Mouse (Mus musculus) heart, embryonic 15.5 days (tissue): ENCODE measurements around the gene Tm7sf2. TPM values are rescaled to one million over a fixed set of nuclear protein-coding genes. Genes with fewer than 3 reads are reported as not detected.
A peak's percentile ranks its signal among the peaks of the same experiment; 100 is the strongest.

Source experiments
- ATAC-seq: fragments of 200-750 bp; cut with Nextera tagmentation; replicated peaks from 2 replicates; pipeline ENCODE4 v1.8.0; 2017; ENCODE audit warnings: low read depth, moderate TSS enrichment; ENCODE audit not compliant: insufficient number of reproducible peaks, insufficient read depth, low FRiP score
- H3K27ac ChIP-seq: fragments of 300-500 bp; sonication (generic); 2 replicates; pipeline ENCODE4 v1.5.1; 2015; ENCODE audit warnings: mild to moderate bottlenecking, inconsistent platforms
- H3K27me3 ChIP-seq: fragments of 300-500 bp; sonication (generic); 2 replicates; pipeline ENCODE4 v1.6.1; 2015; ENCODE audit warnings: inconsistent platforms
- H3K36me3 ChIP-seq: fragments of 300-500 bp; sonication (generic); 2 replicates; pipeline ENCODE4 v1.6.1; 2015; ENCODE audit warnings: mild to moderate bottlenecking, inconsistent platforms
- H3K4me1 ChIP-seq: fragments of 300-500 bp; sonication (generic); replicated peaks from 2 replicates; pipeline ENCODE4 v1.6.1; 2015; ENCODE audit warnings: inconsistent platforms
- H3K4me2 ChIP-seq: fragments of 300-500 bp; sonication (generic); 2 replicates; pipeline ENCODE4 v1.6.1; 2015; ENCODE audit warnings: inconsistent platforms, mild to moderate bottlenecking, moderate library complexity
- H3K4me3 ChIP-seq: fragments of 300-500 bp; sonication (generic); 2 replicates; pipeline ENCODE4 v1.5.1; 2015; ENCODE audit warnings: mild to moderate bottlenecking, inconsistent platforms
- H3K9ac ChIP-seq: fragments of 300-500 bp; sonication (generic); 2 replicates; pipeline ENCODE4 v1.6.1; 2015; ENCODE audit warnings: mild to moderate bottlenecking, inconsistent platforms
- H3K9me3 ChIP-seq: fragments of 300-500 bp; sonication (generic); replicated peaks from 2 replicates; pipeline ENCODE4 v1.6.1; 2016; ENCODE audit warnings: inconsistent platforms
- WGBS: fragments of 180-500 bp; shearing (Covaris S2); methylation state at CpG from one replicate; pipeline ENCODE4 v1.1.7; 2015; ENCODE audit warnings: mixed read lengths; 5-methylcytosine and 5-hydroxymethylcytosine counted together
- polyA plus RNA-seq: library from polyadenylated mRNA; unstranded; fragments of >200 nt; fragmentation: Nextera tagmentation; extraction: Ambion mirVana; gene quantifications from 2 replicates; pipeline ENCODE4 v1.2.1, GENCODE M21; 2015

Tm7sf2 gene
- polyA plus RNA-seq, 1 experiment from 2014 or later, result 5.4 TPM

DNA sequence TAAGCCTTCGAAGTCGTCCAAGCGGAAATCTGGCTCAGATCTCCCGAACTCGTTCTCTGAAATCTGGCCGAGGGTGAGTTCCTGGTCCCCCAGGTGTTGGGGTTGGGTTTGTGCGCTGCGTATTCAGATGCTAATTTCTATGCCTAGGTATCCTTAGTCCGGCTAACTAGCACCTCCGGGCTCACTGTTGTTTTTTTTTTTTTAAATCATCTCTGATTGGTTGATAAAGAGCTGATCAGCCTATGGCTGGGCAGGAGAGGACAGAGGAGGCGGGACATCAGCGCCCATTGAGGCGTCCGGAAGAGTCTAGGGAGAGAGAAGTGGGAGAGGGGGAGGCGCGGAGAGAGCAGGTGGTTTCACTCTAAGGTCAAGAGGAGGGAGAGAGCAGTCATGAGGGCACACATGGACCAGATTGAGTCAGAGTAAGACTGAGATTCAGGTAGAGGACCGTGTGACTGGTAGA, 17.3 kb upstream of the Tm7sf2 start:
- Histone ChIP-seq H3K36me3 (peaks cover 43% of the 10 kb centered on the region), H3K4me1 (peaks cover 23% of the 10 kb centered on the region), H3K9me3 (no peaks in the 10 kb centered on the region), H3K9ac (peak overlapping the region; percentile 72), H3K4me2 (peak overlapping the region; percentile 94), H3K27me3 (no peaks in the 10 kb centered on the region), H3K27ac (peak overlapping the region; percentile 66), H3K4me3 (peak overlapping the region; percentile 87)
- ATAC-seq, result peak; percentile 54
- WGBS, result under 1% methylated on average over 17 of the region's 17 CpGs

DNA sequence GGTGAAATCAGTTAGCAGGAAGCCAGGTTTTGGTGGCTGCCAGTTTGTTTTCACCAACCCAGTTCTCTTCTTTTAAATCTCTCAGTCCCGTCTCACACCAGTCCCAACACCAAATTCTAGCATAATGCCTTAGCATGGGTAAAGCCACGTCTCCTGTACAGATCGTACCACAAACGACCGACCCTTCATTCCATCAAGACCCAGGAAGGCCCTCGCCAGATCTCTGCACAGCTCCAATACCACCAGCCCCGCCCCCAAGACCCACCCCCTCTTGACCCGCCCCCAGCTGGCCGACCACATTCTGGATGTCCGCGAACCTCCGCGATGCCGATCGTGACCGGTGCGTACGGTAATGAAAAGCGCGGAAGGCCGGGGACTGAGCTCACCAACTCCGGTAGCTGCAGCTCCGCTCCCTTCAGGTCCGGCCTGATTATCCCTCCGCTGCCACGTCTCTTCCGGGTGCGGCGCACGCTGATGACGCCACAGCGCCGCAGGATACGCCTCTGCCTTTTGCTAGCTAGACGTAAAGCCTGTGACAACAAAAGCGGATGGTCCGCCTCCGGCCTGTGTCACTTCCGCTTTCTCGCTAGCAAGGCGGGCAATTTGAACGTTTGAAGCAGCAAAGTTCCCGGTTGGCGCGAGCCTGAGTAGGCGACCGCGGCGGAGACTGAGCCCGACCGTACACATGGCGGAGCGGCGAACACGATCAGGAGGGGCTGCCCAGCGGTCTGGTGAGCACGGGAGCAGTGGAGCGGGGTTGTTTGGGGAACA, 16.5 kb upstream of the Tm7sf2 start, which contains the start of the genes Zfpl1 and Cdca5:
Gene Zfpl1, minus strand, starts transcription at position 479 of the 771 bp plus-strand sequence.
Gene Cdca5, plus strand, starts transcription at position 506 of the 771 bp plus-strand sequence.
- peak within 1 kb of the TSS; percentile 94 for H3K4me2 ChIP-seq
- H3K27me3 ChIP-seq, result no peaks in the 10 kb centered on the region
- WGBS, result under 1% methylated on average over 58 of the region's 58 CpGs
- H3K4me1 ChIP-seq, result peaks cover 23% of the 10 kb centered on the region
- H3K4me3 ChIP-seq, result peak within 1 kb of the TSS; percentile 87
- H3K27ac ChIP-seq, result peak within 1 kb of the TSS; percentile 66
- H3K9me3 ChIP-seq, result no peaks in the 10 kb centered on the region
- H3K9ac ChIP-seq, result peak within 1 kb of the TSS; percentile 72
- ATAC-seq, result peak; percentile 88
- H3K36me3 ChIP-seq, result peaks cover 41% of the 10 kb centered on the region

DNA sequence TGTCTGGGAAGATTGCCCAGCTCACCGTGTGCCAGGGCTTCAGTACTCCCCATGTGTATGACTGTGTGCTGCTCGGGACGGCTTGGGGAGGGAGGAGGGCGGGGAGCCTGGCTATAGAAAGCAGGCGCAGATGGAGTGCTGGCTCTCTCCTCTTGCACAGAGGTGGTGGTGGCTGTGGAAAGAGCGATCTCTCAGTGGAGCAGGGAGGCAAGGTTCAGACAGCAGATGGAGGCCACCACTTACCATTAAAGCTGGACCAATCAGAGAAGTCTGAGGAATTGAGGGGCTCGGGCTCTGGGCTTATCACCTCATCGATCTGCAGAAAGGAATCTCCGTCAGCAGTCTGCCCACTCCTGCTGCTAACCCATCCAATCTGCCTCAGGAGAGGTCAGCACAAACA, 14.0 kb upstream of the Tm7sf2 start, which contains the start of gene Gm28374:
Gene Gm28374, minus strand, starts transcription at position 101 of the 400 bp plus-strand sequence.
- peaks cover 27% of the 10 kb centered on the region for H3K4me1 ChIP-seq
- H3K4me3 ChIP-seq, result no peak within 1 kb of the TSS
- H3K9me3 ChIP-seq, result no peaks in the 10 kb centered on the region
- ATAC-seq, result no peak
- peaks cover 34% of the 10 kb centered on the region for H3K36me3 ChIP-seq
- no peak within 1 kb of the TSS for H3K9ac ChIP-seq
- no peak within 1 kb of the TSS for H3K4me2 ChIP-seq
- WGBS, result 86% methylated on average over 9 of the region's 9 CpGs
- no peaks in the 10 kb centered on the region for H3K27me3 ChIP-seq
- no peak within 1 kb of the TSS for H3K27ac ChIP-seq

DNA sequence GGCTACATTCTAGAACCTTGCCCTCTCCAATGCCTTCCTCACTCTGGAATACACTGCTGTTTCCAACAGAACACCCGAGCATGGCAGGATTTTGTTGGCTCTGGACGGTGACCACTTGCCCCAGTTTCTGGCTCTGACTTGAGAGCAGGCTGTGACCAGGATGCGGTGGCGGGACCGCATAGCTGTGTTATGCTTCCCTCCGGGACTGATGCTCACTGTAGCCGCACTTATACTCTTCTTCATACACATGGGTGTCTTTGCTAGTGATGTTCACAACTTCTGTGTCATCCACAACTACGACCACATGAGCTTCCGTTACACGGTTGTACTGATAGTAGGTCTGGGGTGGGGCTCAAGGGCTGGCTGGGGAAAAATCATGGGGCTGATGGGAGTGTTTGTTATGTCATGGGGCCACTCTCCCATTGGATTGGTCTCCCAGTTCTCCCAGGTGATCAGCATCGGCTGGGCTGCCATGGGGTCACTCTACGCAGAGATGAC, 11.9 kb upstream of the Tm7sf2 start, which contains the start of gene Tmem262:
Gene Tmem262, plus strand, starts transcription at position 51 of the 498 bp plus-strand sequence.
- H3K9me3 ChIP-seq, result no peaks in the 10 kb centered on the region
- WGBS, result 89% methylated on average over 12 of the region's 12 CpGs
- H3K9ac ChIP-seq, result no peak within 1 kb of the TSS
- no peak within 1 kb of the TSS for H3K4me2 ChIP-seq
- peaks cover 32% of the 10 kb centered on the region for H3K36me3 ChIP-seq
- H3K4me3 ChIP-seq, result no peak within 1 kb of the TSS
- H3K27me3 ChIP-seq, result no peaks in the 10 kb centered on the region
- peaks cover 26% of the 10 kb centered on the region for H3K4me1 ChIP-seq
- no peak within 1 kb of the TSS for H3K27ac ChIP-seq
- ATAC-seq, result no peak

DNA sequence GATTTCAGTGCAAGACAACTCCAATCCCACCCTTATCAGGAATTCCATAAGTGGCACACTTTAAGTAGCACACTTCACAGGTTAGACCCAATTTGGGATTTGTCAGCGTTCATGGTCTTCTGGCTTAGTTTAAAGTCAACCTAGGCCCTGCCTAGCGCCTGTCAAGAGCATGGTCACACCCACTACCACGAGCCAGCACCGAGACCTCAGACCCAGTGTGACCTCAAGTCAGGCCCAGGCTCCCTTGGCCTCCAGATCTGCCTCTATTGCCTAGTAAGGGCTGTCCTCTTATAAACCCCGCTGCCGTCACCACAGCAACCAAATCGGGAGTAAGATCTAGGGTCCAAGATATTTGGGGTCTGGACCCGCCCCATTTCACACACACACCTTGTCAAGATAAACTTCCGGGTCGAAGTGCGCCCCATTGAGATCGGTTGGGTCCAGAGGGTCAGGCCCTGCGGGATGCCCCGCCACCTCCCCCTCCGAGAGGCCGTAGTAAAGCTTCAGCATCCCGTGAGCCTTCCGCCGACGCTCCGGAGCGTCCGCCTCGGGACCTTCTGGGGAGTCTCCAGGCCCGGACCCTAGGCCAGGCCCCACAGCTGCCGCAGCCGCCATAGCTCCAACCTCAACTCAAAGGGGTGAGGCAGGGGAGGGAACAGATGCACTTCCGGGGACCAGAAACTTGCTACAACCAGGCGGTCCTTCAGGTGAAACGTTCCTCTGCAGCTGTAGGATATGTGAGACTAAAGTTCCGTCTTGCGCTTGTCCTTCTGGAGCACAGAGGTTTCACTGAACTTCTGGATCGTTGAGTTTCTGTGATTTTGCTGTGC, 8.6 kb upstream of the Tm7sf2 start, which contains the start of gene Vps51:
Gene Vps51, minus strand, starts transcription at position 668 of the 830 bp plus-strand sequence.
- Histone ChIP-seq H3K4me1 (peaks cover 16% of the 10 kb centered on the region), H3K36me3 (peaks cover 37% of the 10 kb centered on the region), H3K4me3 (peak within 1 kb of the TSS; percentile 90), H3K9me3 (no peaks in the 10 kb centered on the region), H3K27ac (peak within 1 kb of the TSS; percentile 88), H3K27me3 (no peaks in the 10 kb centered on the region), H3K4me2 (peak within 1 kb of the TSS; percentile 85), H3K9ac (peak within 1 kb of the TSS; percentile 85)
- whole genome bisulfite sequencing, result 1% methylated on average over 33 of the region's 33 CpGs
- peak; percentile 77 for ATAC-seq

DNA sequence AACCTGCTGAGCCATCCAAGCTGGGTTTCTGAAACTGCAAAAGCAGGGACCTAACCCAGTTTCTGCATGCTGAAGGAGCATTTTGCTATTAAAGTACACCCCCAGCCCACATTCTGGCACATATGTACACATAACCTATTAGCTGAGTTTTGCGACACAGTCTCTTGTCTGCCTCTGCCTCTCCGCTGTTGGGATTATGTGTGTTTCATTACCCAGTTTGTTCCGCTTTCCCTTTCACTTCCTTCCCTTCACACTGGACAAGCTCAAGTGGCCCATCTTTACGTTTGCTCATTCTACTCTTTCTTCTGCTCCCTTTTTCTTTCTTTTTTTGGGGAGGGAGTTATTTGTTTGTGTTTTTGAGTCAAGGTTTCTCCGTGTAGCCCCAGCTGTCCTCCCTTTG, 5.7 kb upstream of the Tm7sf2 start:
- 85% methylated on average over 5 of the region's 5 CpGs for WGBS
- Histone ChIP-seq H3K9ac (no peak overlapping the region), H3K27me3 (no peaks in the 10 kb centered on the region), H3K4me3 (no peak overlapping the region), H3K9me3 (no peaks in the 10 kb centered on the region), H3K36me3 (peaks cover 40% of the 10 kb centered on the region; the same call in 1 of the 2 replicates), H3K27ac (no peak overlapping the region), H3K4me2 (no peak overlapping the region), H3K4me1 (peaks cover 16% of the 10 kb centered on the region)
- no peak for ATAC-seq

DNA sequence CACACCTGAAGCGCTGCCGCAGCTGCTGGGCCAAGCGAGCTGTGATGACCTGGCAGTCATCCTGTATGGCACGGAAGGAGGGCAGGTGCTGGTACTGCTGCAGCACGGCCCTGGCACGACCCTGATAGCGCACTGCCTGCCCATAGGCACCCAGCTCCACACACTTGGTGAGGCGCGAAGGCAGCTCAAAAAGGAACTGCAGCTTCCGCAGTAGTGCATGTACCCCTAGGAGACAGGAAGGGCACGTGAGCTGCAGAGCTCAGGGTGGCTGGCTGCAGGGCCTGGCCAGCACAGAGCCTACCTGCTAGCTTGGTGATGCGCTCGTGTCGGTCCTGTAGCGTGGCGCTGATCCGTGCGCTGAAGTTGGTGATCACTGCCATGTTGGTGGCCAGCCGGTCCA, 3.1 kb upstream of the Tm7sf2 start:
- Histone ChIP-seq H3K36me3 (peaks cover 44% of the 10 kb centered on the region; the same call in 1 of the 2 replicates), H3K4me1 (peaks cover 28% of the 10 kb centered on the region), H3K9ac (no peak overlapping the region), H3K9me3 (no peaks in the 10 kb centered on the region), H3K4me3 (no peak overlapping the region), H3K4me2 (no peak overlapping the region), H3K27me3 (no peaks in the 10 kb centered on the region), H3K27ac (no peak overlapping the region)
- 91% methylated on average over 19 of the region's 19 CpGs for WGBS
- ATAC-seq, result no peak

DNA sequence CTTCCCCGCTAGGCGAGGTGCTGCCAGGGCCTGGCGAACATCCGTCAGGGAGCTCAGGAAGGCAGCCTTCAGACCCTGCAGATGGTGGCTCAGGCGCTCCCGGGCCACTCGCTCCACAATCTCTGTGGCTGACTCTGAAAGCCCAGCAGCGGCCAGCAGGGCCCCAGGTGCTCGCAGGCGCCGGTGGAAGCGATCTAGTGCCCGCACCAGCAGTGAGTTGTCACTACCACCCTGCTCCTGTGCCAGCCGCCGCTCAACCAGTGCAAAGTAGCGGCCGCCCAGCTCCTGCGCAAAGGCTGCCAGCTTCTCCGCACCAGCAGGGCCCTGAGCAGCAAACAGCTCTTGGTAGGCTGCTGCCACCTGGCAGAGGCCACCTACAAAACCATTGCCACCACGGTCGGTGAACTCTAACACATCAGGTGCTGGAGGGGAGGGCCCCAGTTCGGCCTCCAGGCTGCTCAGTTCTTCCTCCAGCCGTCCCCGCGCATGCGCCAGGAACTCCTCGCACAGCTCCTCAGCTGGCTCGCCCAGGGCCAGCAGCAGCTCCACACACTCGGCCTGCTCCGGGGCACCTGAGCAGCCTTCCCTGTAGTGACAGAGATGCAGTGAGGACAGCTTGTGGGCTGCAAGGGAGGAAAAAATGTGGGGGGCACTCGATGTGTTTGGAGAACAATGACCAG, 2.5 kb upstream of the Tm7sf2 start:
- no peak overlapping the region for H3K9ac ChIP-seq
- peaks cover 44% of the 10 kb centered on the region; the same call in 1 of the 2 replicates for H3K36me3 ChIP-seq
- WGBS, result 85% methylated on average over 31 of the region's 31 CpGs

DNA sequence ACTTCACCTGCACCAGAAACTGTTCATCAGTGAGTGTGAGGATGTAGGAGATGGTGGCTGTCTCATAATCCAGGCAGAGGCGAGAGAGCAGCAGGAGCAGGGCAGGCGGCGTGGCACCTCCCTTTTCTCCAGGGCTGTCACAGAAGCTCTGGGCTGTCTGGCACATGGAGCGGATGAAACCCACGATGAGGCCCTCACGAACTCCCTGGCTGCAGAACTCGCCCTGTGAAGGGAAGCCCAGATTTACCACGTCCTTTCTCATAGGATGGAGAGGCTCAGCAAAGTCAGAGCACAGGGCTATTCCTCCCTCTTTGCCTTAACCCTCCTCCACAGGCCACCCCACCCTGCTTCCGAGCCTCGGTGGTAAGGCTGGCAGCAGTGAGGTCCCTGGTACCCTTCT, 1.7 kb upstream of the Tm7sf2 start:
- no peaks in the 10 kb centered on the region for H3K27me3 ChIP-seq
- ATAC-seq, result no peak
- no peak overlapping the region for H3K4me2 ChIP-seq
- peaks cover 40% of the 10 kb centered on the region; the same call in 1 of the 2 replicates for H3K36me3 ChIP-seq
- no peak overlapping the region for H3K4me3 ChIP-seq
- no peak overlapping the region for H3K27ac ChIP-seq
- no peak overlapping the region for H3K9ac ChIP-seq
- 88% methylated on average over 10 of the region's 10 CpGs for WGBS
- peaks cover 20% of the 10 kb centered on the region for H3K4me1 ChIP-seq
- H3K9me3 ChIP-seq, result no peaks in the 10 kb centered on the region

More for the DNA sequence above, 2.5 kb upstream of the Tm7sf2 start:
- no peak overlapping the region for H3K4me3 ChIP-seq
- H3K27me3 ChIP-seq, result no peaks in the 10 kb centered on the region
- H3K4me2 ChIP-seq, result no peak overlapping the region
- H3K27ac ChIP-seq, result no peak overlapping the region
- peaks cover 24% of the 10 kb centered on the region for H3K4me1 ChIP-seq
- ATAC-seq, result no peak
- H3K9me3 ChIP-seq, result no peaks in the 10 kb centered on the region

DNA sequence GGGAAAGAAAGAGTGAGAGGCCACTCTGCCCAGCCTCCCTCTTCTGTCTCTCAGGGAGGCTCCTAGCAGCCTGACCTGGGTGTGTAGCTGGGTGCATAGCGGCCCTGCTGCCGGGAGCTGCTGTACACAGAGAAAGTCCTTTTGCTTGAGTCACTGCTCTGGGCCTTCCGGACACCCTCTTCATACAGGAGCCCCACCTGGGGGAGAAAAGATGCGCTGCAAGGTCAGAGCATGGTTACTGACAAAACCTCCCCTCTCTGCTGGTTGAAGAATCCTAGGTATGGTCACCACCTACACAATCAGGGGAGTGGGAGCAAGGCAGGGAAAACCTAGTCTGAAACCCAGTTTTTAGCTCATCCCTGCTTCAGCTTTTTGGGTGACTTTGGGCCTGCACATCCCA, 778 bp upstream of the Tm7sf2 start:
- Histone ChIP-seq H3K9ac (no peak overlapping the region), H3K9me3 (no peaks in the 10 kb centered on the region), H3K4me1 (peaks cover 20% of the 10 kb centered on the region), H3K36me3 (peaks cover 32% of the 10 kb centered on the region; the same call in 1 of the 2 replicates), H3K4me2 (no peak overlapping the region), H3K27ac (no peak overlapping the region), H3K27me3 (no peaks in the 10 kb centered on the region), H3K4me3 (no peak overlapping the region)
- no peak for ATAC-seq
- WGBS, result 66% methylated on average over 4 of the region's 4 CpGs
